Mouse (Mus musculus) gastrocnemius, postnatal 10 days (tissue): ENCODE results near the gene Cx3cl1. TPM values are rescaled to one million over a fixed set of nuclear protein-coding genes. Genes with fewer than 3 reads are reported as not detected.

Experiments used
- DNase-seq: peaks from one replicate; pipeline ENCODE4 v3.0.0; 2021; ENCODE audit warnings: mixed read lengths
- total RNA-seq, 2 experiments: library from RNA; stranded (reverse); gene quantifications; 2 replicates each; pipeline ENCODE4 v1.2.3; 2021

The Cx3cl1 gene
- total RNA-seq, 2 experiments from 2014 or later: 1.2 to 2.4 TPM

- no peak for DNase-seq
These were observed 29.7 kb downstream of the Cx3cl1 start for GRCm38 (mm10) chr8:94801293-94802095.

- DNase-seq: no peak
These were observed 30.6 kb downstream of the Cx3cl1 start for GRCm38 (mm10) chr8:94802375-94802774.

GRCm38 (mm10) chr8:94803551-94803950 is 31.7 kb downstream of the Cx3cl1 start:
- no peak for DNase-seq

- no peak for DNase-seq
These were observed 32.9 kb downstream of the Cx3cl1 start for GRCm38 (mm10) chr8:94804546-94805340.

GRCm38 (mm10) chr8:94805811-94806210 is 34.0 kb downstream of the Cx3cl1 start:
- DNase-seq: no peak

GRCm38 (mm10) chr8:94807506-94807905 is 35.7 kb downstream of the Cx3cl1 start:
- DNase-seq: no peak

GRCm38 (mm10) chr8:94808372-94808771 is 36.6 kb downstream of the Cx3cl1 start:
- DNase-seq: no peak

- DNase-seq: no peak
These were observed 38.3 kb downstream of the Cx3cl1 start, which contains the start of gene Ccl17 for GRCm38 (mm10) chr8:94810153-94810552. Gene Ccl17, plus strand, starts transcription at chr8:94810453.

- no peak for DNase-seq
These were observed 39.0 kb downstream of the Cx3cl1 start for GRCm38 (mm10) chr8:94810855-94811254.

GRCm38 (mm10) chr8:94811654-94812053 is 39.8 kb downstream of the Cx3cl1 start:
- no peak for DNase-seq

GRCm38 (mm10) chr8:94812645-94813098 is 40.9 kb downstream of the Cx3cl1 start:
- peak; percentile 83 for DNase-seq

GRCm38 (mm10) chr8:94814556-94814955 is 42.7 kb downstream of the Cx3cl1 start:
- no peak for DNase-seq

GRCm38 (mm10) chr8:94817933-94818332 is 46.1 kb downstream of the Cx3cl1 start:
- DNase-seq: no peak

- no peak for DNase-seq
These were observed 47.9 kb downstream of the Cx3cl1 start for GRCm38 (mm10) chr8:94819671-94820179.

- no peak for DNase-seq
These were observed 48.7 kb downstream of the Cx3cl1 start for GRCm38 (mm10) chr8:94820553-94820952.

GRCm38 (mm10) chr8:94821381-94821780 is 49.6 kb downstream of the Cx3cl1 start:
- DNase-seq: no peak

GRCm38 (mm10) chr8:94822637-94823560 is 51.1 kb downstream of the Cx3cl1 start:
- peak; percentile 56 for DNase-seq

- no peak for DNase-seq
These were observed 53.4 kb downstream of the Cx3cl1 start for GRCm38 (mm10) chr8:94825170-94825569.

GRCm38 (mm10) chr8:94826210-94826609 is 54.4 kb downstream of the Cx3cl1 start:
- no peak for DNase-seq

GRCm38 (mm10) chr8:94828284-94828683 is 56.5 kb downstream of the Cx3cl1 start:
- no peak for DNase-seq
